Mouse (Mus musculus) E14TG2a.4 (cell line): ENCODE data around the gene Cfap45.

Experiments used
- H3K27me3 ChIP-seq: 2 replicates; pipeline ENCODE4 v1.6.1; 2014; ENCODE audit warnings: low read length, control low read depth; ENCODE audit not compliant: insufficient read depth
- H3K36me3 ChIP-seq: 2 replicates; pipeline ENCODE4 v1.6.1; 2014; ENCODE audit warnings: low read length, control low read depth; ENCODE audit not compliant: insufficient read depth
- H3K4me1 ChIP-seq: replicated peaks from 2 replicates; pipeline ENCODE4 v1.6.1; 2014; ENCODE audit warnings: low read depth, low read length, control low read depth
- H3K4me3 ChIP-seq: replicated peaks from 2 replicates; pipeline ENCODE4 v1.5.1; 2014; ENCODE audit warnings: mild to moderate bottlenecking, low read length
- H3K9me3 ChIP-seq: 2 replicates; pipeline ENCODE4 v1.6.1; 2014; ENCODE audit warnings: low read length, control low read depth
- CTCF ChIP-seq: conservative IDR thresholded peaks from 2 replicates; pipeline ENCODE4 v1.5.1; 2014; ENCODE audit warnings: low read length
- NANOG ChIP-seq: IDR thresholded peaks from 2 replicates; pipeline ENCODE4 v1.6.1; 2014; ENCODE audit warnings: borderline replicate concordance, low read length, mixed read lengths
- POU5F1 ChIP-seq: IDR thresholded peaks from 2 replicates; pipeline ENCODE4 v1.6.1; 2014; ENCODE audit warnings: low read length, borderline replicate concordance

Gene Cfap45

DNA sequence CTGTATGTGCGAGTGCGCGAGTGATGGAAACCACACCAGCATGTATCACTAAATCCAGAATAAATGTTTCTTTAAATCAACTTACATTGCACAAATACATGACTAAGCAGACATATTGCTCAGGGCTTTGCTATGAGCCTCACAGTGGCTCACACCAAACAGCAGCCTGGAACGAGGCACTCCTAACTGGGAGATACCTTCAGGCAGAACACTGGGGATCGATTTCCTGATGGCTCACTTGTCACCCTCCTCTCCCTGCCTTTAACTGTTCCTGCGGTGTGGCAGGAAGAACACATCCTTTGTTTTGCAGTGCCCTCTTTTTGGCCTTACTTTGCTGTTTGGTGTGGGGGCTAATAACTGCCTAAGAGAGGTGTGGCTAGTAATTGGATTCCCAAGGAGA is 957 bp upstream of the Cfap45 start:
- TF ChIP-seq CTCF (no peak), POU5F1 (no peak), NANOG (no peak)
- Histone ChIP-seq H3K4me3 (no peak overlapping the region; the same call in 1 of the 2 replicates), H3K4me1 (peaks cover 59% of the 10 kb centered on the region), H3K9me3 (peaks cover 6% of the 10 kb centered on the region), H3K27me3 (no peaks in the 10 kb centered on the region; the same call in 1 of the 2 replicates), H3K36me3 (no peaks in the 10 kb centered on the region)

DNA sequence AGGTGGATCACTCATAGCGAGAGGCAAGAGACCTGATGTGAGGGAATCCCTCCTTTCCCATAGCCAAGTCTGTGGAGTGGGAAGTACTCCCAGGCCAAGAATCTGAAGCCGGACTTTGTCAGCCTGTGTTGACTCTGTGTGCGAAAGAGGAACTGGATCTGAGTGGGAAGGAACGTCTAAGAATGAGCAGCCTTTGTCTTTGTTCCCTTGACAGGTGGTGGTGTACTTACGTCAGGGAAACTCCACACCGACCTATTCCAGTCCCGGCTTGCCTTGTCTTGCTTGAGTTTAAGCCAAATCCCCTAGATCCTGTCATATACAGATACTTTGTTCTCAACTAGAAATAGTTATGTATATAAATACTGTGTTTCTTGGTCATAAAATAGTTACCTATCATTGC is 1.9 kb downstream of the Cfap45 start:
- no peak for TF ChIP-seq NANOG
- TF ChIP-seq POU5F1: no peak
- no peak for TF ChIP-seq CTCF
- Histone ChIP-seq H3K4me1 (peaks cover 67% of the 10 kb centered on the region), H3K36me3 (no peaks in the 10 kb centered on the region)

DNA sequence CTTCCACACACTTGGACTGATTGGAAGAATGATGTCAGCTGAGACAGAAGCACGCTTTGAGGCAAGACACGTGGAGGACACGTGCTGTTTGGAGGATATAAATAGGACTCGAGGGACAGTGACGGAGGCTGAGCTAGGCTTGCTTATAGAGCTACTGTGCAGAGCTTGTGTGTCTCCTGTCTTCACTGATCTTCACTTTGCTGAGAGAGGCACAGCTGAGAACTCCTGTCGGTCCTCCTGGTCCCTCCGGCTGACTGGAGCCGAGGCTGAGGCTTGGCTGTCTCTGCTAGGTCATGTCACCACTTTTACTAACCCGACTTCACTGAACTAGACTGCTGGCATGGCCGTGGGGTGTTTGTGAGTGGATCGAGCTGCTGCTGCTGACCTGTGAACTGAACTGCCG is 3.1 kb downstream of the Cfap45 start:
- Histone ChIP-seq H3K9me3 (no peaks in the 10 kb centered on the region), H3K27me3 (peaks cover 21% of the 10 kb centered on the region), H3K4me1 (peaks cover 75% of the 10 kb centered on the region), H3K4me3 (no peak overlapping the region), H3K36me3 (no peaks in the 10 kb centered on the region)
- TF ChIP-seq NANOG (no peak), POU5F1 (no peak), CTCF (no peak)

More for the DNA sequence above, 1.9 kb downstream of the Cfap45 start:
- peaks cover 18% of the 10 kb centered on the region for H3K27me3 ChIP-seq
- peaks cover 5% of the 10 kb centered on the region for H3K9me3 ChIP-seq
- H3K4me3 ChIP-seq: no peak overlapping the region

DNA sequence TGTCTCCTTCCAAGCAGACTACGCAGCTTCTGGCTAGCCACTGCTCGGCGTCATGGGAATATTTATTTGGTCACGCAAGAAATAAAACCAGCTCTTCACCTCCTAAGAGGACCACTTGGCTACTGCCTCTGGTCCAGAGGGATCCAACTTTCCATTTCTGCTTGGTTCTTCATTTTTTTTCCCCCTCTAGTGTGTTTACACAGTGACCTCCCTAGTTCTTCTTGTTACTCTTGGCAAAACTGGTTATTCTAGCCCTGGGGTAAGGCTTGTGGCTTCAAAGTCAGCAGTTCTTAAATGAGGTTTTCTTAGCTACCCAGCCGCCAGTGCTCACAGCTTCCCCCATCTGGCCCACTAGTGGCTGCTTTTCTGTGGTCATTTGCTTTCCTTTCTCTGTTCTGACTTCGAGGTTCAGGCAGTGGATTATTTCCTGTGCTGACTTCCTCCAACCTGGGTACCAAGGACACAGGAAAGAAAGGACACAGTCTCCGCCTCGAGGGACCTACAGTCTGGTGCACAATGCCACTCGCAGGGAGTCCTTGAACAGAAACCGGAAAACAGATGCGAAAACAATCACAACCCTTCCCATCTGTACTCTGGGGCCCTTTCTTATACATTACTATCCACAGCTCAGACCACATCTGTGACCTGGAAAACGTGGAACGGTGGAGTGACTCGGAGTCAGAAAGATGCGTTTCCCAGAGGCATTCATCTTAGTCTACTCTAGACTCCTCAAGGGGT is 4.6 kb downstream of the Cfap45 start:
- Histone ChIP-seq H3K4me3 (peak overlapping the region; percentile 13; the same call in 1 of the 2 replicates), H3K4me1 (peaks cover 63% of the 10 kb centered on the region), H3K36me3 (no peaks in the 10 kb centered on the region), H3K27me3 (peaks cover 21% of the 10 kb centered on the region), H3K9me3 (no peaks in the 10 kb centered on the region)
- 0 out of 2 replicates have a peak, but pooled peaks have one; percentile 6 for TF ChIP-seq CTCF
- TF ChIP-seq POU5F1: no peak
- TF ChIP-seq NANOG: peak; percentile 51; the same call in 1 of the 2 replicates

DNA sequence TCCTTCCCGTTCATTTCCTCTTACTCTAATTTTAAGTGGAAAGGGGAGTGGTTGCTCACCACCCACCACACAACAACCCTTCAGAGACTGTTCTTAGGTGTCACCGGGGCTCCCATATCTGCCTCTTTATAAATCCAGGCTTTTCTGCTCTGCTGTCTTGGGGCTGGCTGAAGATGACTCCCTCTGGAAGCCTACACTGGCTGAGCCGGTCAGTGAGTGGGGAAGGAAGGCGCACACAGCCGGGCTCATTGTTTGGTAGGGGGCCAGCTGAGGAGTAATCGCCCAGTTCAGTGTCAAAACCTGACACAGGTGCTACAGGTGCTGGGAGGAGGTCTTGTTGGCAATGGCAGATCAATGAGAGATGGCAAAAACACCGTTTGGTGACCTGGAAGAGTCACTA is 5.4 kb downstream of the Cfap45 start:
- Histone ChIP-seq H3K9me3 (no peaks in the 10 kb centered on the region), H3K27me3 (peaks cover 26% of the 10 kb centered on the region), H3K4me1 (peaks cover 62% of the 10 kb centered on the region), H3K4me3 (peak overlapping the region; percentile 56), H3K36me3 (no peaks in the 10 kb centered on the region)
- TF ChIP-seq CTCF (no peak), POU5F1 (no peak), NANOG (no peak)

DNA sequence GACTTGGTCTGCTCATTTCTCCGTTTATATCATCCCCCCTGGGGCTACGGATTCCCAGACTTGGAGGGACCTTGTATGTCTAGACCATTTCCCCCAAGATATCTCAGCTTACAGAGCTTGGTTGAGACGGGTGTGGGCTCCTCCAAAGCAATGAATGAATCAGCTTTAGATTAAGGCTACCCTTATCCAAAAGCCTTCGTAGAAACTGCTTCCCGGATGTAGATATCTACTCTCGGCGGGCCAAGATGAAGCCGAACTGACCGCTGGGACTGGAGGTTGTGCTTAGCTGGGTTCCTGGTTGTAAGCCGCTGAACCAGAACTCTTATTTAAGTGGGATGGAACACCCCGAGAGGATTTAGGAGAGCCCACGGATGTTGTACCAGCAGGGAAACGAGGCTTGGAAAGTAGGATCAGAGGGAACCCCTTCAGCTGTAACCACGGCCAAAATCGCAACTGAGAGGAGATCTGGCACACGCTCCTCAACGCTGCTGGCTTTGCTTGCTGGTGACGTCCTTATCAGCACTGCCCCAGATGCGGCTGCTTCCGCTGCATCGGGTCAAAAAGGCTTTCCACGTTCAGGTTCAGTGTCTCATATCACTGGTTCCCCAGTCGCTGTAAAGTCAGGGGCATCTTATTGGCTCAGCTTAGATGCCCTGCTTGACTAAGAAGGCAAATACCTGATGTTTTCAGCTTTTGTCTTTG is 5.9 kb downstream of the Cfap45 start:
- Histone ChIP-seq H3K36me3 (no peaks in the 10 kb centered on the region), H3K27me3 (peaks cover 32% of the 10 kb centered on the region), H3K4me1 (peaks cover 61% of the 10 kb centered on the region), H3K4me3 (peak overlapping the region; percentile 56), H3K9me3 (no peaks in the 10 kb centered on the region)
- TF ChIP-seq POU5F1: no peak
- TF ChIP-seq CTCF: no peak
- TF ChIP-seq NANOG: no peak

DNA sequence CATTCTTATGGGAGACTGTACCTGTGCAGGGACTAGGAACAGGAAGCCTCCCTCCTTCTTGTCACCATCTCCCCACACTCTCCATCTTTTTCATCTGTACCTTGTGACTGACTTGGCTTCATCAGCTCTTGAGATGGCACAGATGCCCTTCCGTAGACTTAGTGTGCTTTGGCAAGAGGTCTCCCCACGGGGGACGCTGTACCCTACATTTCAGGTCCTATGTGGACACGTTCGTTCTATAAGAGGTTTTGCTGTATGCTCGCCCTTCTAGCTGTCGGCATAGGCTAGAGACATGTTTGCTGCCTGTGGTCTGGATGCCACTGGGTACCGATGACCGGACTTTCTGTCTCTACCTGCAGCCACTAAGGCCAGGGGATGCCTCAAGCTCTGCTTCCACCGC is 6.8 kb downstream of the Cfap45 start:
- TF ChIP-seq NANOG (no peak), POU5F1 (no peak), CTCF (no peak)
- peaks cover 41% of the 10 kb centered on the region for H3K27me3 ChIP-seq
- no peaks in the 10 kb centered on the region for H3K36me3 ChIP-seq
- no peaks in the 10 kb centered on the region for H3K9me3 ChIP-seq
- peaks cover 62% of the 10 kb centered on the region for H3K4me1 ChIP-seq
- H3K4me3 ChIP-seq: no peak overlapping the region

DNA sequence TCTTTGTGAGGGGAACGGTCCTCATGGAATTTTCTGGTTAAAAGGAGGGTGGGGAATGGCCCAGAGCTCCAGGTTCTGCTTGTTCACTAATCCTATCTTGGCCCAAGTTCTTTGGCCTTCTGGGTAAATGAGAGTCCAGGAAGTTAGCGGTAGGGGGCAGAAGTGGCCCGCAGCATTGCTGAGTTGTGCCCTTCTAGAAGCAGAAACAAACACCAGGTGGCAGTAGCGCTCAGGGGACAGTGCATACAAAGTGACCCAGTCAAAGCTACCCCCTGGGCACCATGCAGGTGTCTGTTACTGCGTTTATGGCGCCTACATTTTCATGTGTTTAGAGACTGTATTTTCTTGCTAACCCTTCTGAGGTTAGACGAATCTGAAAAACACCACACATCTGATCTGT is 8.1 kb downstream of the Cfap45 start:
- Histone ChIP-seq H3K9me3 (no peaks in the 10 kb centered on the region), H3K4me1 (peaks cover 69% of the 10 kb centered on the region), H3K36me3 (no peaks in the 10 kb centered on the region), H3K27me3 (peaks cover 52% of the 10 kb centered on the region), H3K4me3 (no peak overlapping the region)
- TF ChIP-seq POU5F1 (no peak), CTCF (peak; percentile 88)
